Mouse (Mus musculus): ENCODE data around the gene Crb1. TPM values are rescaled to one million over a fixed set of nuclear protein-coding genes. Genes with fewer than 3 reads are reported as not detected.
"Not testable (repeated sequence)": the region's sequence is repeated elsewhere in the genome, so short reads cannot be mapped to it uniquely, and the experiment has no call there.

The Crb1 gene
- total RNA-seq, 2 experiments from 2014 or later = not detected

DNA sequence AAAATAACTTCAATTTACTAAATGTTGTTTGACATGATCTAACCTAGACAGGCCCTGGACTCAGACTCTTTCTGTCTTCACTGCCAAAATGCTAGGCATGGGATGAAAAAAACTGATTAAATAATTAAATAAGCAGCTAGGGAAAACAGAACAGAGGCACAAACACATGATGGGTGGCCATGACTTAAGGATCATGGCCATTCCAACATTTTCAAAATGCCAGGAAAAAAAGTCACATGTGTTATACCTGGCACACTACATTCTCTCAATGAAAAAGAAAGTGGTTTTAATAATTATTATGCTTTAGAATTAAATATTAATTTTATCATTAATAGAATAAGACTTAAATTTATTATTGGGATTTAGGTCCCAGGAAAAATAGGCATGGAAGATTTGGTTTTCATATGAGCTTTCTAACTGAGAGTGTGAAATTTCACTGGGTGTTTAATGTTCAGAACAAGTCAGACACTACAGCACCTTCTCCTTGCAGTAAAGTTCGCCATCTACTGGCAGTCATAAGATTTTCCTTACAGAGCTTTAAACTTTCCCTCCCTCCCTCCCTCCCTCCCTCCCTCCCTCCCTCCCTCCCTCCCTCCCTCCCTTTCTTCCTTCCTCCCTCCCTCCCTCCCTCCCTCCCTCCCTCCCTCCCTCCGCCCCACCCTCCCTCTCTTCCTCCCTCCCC is 36.6 kb downstream of the Crb1 start:
- ATAC-seq (replicated peaks; ENCODE audit: poor library complexity, severe bottlenecking) = no peak

DNA sequence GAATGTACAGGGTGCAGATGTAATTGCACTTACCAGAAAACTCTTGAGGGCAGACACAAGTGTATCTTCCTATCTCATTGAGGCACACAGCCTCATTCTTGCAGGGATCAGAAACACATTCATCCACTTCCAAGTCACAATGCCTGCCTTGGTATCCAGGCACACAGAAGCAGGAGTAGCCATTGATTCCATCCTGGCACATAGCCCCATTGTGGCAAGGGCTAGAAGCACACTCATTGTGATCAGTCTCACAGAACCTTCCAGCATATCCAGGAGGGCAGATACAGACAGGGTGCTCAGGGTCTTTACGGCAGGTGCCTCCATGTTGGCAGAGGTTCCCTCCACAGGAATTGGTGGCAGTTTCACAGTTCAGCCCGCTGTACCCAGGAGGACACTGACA is 39.9 kb downstream of the Crb1 start:
- ATAC-seq (replicated peaks; ENCODE audit: poor library complexity, severe bottlenecking) = no peak

DNA sequence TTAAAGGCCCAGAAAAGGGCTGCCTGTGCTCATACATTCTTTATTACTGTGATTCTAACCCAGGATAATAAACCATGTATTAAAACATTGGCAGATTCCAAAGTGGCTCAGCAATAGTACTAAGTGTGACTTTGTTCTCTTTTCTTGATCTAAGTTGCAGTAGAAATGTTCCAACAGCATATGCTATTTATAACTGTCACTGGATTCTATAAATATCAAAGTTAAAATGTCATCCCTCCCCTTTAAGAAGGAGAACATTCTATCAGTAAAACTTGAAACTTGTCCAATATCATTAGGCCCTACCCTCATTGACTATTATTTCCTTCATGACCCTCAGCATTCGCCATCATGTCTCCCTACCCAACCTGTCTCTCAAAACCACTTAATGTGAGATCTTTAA is 48.1 kb downstream of the Crb1 start:
- ATAC-seq (replicated peaks; ENCODE audit: poor library complexity, severe bottlenecking) = no peak

DNA sequence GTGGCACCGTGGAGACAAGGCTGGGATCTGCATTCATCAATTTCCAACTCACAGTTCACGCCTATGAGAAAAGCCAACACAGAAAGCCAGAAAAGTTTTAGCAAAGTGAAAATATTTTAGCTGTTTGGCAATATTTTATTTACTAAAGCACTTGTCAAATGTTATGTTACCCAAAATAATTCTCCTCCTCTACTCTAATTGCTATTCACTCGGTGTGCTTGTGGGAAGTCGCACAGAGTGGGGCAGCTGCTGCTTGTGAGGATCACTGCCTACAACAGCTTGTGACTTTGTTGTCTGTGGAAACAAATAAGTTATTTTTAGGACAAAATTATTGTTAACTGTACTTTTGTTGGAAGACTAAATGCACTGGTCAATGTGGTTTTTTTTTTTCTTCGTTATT is 48.6 kb downstream of the Crb1 start:
- no peak for ATAC-seq (replicated peaks; ENCODE audit: poor library complexity, severe bottlenecking)

DNA sequence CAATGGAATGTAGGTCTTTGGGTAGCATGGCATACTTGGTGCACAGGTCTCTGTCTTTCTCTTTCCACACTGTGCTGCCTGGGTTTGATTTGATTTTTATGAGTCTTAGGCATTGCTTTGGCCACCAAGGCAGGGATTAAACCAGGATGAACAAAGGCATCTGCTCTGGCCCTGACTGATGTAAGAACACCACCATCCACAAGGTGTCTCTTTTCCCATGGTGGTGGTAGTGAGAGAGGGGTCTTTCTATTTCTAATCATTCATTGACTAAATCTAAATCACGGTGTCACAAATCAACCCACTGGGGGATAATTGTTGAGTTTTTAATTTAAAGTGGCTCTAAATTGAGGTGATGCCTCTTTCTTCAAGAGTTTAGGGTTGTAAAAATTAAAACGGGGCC is 51.5 kb downstream of the Crb1 start:
- no peak for ATAC-seq (replicated peaks; ENCODE audit: poor library complexity, severe bottlenecking)

DNA sequence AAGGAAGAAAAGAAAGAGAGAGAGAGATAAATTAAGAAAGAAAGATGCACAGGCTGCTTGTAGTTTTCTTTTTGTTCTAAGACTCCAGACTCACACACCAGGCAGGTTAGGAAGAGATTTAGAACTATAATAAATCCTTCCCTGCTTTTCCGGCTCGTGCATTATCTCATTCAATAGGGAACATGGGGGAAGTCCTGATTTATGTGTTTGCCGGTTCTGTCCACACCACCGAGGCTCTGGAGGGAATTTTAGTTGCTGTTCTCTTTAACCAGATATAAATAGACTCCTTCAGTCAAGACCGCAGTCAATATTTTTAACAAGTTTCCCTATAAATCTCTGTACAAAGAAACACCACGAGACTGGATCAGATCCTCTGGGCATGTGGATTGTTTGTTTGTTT is 57.1 kb downstream of the Crb1 start:
- ATAC-seq (replicated peaks; ENCODE audit: poor library complexity, severe bottlenecking) = no peak

DNA sequence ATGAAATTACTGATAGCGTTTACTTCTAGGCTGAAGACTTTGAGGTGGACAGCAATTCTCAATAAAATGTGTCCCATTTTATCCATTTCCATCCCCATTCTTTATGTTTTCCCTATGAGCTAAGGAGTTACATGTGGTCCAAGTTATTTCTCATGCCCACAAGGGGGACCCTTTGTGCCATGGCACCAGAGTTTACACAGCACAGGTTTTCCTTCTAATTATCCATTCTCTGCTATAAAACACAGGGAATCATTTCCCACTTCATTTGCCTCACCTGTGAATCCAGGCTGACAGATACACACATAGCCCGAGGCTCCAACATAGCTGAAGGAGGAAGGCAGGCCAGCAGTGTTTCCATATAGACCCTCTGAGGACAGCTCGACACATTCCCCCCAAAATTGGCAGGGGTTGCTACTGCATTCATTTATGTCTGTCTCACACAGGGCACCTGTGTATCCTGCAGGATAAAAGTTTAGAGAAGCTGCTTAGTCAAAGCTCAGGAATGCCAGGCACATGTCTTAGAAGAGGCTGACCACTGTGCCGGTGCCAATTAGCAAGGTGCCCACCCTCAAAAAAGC is 62.5 kb downstream of the Crb1 start:
- ATAC-seq (replicated peaks; ENCODE audit: poor library complexity, severe bottlenecking) = no peak

DNA sequence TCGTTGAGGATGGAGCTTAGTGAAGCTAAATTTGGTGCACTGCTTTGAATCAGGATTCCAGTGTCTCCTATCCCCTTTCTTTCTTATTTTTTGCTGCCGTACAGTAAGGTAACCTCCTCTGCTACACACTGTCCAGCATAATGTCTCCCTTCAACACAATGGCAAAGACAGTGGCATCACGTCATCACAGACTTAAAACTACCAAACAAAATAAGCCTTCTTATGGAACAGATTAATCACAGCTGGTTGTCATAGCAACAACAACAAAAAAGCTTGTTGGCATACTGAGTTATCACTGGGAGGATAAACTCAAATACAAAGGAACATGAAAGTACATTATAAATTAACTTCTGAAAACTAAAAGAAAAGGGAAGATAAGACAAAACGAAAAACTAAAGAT is 68.0 kb downstream of the Crb1 start:
- ATAC-seq (replicated peaks; ENCODE audit: poor library complexity, severe bottlenecking) = no peak

DNA sequence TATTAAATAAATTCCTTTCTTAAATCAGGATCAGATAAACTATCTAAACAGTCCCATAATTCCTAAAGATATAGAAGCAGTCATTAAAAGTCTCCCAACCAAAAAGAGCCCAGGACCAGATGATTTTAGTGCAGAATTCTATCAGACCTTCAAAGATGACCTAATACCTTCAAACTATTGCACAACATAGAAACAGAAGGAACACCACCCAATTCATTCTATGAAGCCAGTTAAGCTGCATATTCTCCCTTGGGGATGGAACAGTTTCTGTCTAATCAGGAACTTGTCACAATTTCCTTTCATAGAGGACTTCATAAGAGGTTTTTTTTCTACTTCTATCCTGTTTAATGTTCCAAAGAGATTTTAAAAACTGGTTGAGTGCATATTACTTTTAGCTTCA is 74.4 kb downstream of the Crb1 start:
- not testable (repeated sequence) for ATAC-seq (replicated peaks; ENCODE audit: poor library complexity, severe bottlenecking)

DNA sequence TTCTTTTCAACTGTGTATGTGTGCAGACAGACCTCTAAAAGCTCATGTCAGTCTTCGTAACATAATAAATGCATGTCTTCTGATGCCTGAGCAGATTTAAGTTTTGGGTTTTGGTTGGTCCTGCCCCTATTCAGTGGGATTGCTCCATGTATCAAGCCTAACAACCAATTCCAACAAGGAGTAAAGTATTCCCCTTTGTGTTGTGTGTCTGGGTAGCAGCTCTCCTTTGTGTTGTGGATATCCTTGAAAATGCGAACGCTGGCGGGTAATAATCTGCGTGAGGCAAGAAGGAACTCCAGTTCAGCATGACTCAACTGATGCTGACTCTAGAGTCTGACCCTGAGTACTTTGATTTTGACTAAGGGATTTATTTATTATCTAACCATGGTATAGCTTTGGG is 75.1 kb downstream of the Crb1 start:
- ATAC-seq (replicated peaks; ENCODE audit: poor library complexity, severe bottlenecking) = no peak

DNA sequence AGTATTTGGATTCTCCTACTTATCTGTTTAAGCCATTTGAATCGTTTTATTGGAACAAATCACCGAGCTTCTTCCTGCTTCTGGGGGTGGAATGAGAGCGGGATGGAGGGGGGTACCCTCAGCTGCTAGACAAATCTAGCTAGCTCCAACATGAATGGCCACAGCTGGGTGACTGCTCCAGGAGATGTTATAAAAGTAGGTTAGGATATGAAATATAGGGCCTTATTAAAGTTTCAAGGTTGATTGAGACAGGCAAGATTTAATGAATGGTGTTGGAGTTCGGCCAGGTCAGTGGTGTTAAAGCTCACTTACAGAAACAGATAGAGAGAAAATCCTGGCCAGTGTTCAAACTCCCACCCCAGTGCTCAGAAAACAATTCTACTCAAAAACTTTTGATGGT is 84.9 kb downstream of the Crb1 start:
- ATAC-seq (replicated peaks; ENCODE audit: poor library complexity, severe bottlenecking) = no peak

DNA sequence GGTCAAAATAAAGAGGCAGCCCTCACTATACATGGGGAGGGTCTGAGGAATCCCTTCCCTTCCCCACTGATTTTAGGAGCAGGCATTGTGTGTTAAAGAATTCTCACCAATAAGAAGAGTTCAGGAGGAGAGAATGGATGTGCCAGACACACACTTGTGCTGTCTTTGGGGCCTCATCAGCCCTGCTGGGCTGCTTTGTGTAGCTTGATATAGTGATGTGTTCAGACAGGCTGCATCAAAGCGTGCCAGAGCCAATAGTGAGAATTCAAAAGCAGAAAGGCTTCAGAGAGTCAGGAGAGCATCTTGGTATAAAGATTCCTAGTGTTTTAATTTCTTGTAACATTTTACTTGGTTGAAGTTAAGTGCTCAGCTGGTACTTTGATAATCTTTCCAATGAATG is 85.3 kb downstream of the Crb1 start:
- no peak for ATAC-seq (replicated peaks; ENCODE audit: poor library complexity, severe bottlenecking)

DNA sequence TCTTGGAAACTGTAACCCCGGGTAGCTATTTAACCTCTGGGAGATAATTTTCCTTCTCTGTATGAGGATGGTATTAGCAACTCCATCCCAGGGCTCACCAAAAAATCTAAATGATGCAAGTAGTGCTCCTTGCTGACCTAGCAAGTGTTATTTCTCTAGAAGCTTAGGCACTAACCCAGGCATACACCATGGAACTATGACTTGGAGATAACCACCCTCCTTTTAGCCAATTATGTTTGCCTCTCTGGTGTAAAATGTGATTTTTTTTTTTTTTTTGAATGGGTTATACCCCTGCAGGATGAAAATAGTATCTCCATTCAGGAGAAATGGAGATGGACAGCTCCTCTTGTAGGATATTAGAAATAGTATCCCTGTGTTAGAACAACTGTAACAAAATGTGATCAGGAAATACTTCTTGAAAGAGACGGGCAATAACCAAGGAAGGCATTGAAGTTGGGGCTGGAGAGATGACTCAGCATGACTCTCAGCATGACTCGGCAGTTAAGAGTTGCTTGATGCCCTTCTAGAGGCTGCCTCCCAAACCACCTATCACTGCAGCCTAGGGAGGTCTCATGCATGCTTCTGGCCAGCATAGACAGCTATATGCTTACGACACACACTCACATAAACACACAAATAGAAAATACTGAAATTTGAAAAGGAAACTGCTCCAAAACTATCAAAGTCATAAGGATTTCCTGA is 100.1 kb downstream of the Crb1 start:
- peak; percentile 46 for ATAC-seq (replicated peaks; ENCODE audit: poor library complexity, severe bottlenecking)

DNA sequence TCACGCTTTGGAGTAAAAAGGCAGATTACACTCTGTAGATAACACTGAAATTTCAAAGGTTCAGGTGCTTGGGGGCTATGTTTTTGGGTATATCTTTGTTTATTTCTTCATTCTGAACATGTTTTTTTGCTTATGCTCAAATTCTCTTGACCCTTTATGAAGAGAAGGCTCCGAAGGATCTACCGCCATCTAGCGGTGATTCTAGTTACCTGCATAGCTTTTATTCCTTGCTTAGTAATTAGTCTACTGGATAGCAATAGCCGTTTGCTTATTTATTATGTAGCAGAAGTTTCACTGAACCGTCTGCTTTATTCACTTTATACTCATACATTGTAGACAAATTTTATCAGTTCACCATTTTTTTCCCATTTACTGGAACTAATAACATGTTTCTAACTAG is 109.1 kb downstream of the Crb1 start:
- ATAC-seq (replicated peaks; ENCODE audit: poor library complexity, severe bottlenecking) = peak; percentile 83

DNA sequence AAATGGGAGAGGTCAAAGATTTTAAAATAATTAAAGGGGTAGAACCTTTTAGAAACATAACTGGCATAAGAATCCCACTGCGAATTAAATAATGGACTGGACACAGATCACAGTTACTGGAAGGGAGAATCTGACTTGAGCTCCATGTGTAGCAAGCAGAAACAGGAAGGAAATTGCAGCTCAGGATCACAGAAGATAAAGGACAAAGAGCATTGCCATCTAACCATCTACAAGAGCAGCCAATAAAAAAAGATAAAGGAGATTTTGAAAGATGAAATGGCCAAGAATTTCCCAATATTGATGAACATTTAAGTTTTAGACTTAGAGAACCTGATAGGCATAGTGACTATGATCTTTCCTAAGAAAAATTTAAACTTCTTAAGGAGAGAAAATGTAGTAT is 112.7 kb downstream of the Crb1 start:
- ATAC-seq (replicated peaks; ENCODE audit: poor library complexity, severe bottlenecking) = peak; percentile 82

DNA sequence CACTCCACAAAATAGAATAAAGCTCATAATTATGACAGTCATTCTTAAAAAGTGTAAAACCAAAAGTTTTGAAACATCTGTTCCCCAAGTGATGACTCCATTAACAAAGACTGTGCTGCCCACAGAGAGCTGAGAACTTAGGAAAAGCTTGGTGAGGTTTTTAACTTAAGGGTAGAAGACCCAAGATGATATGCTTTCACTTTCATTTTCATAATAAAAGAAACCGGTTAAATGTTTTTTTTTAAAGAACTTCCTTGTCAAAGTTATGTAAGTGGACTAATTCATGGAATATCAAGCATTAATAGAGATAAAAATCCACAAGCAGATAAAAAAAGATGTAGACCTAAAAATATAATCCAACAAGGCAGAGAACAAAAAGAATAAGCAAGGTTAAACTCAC is 113.7 kb downstream of the Crb1 start:
- ATAC-seq (replicated peaks; ENCODE audit: poor library complexity, severe bottlenecking) = peak; percentile 71

DNA sequence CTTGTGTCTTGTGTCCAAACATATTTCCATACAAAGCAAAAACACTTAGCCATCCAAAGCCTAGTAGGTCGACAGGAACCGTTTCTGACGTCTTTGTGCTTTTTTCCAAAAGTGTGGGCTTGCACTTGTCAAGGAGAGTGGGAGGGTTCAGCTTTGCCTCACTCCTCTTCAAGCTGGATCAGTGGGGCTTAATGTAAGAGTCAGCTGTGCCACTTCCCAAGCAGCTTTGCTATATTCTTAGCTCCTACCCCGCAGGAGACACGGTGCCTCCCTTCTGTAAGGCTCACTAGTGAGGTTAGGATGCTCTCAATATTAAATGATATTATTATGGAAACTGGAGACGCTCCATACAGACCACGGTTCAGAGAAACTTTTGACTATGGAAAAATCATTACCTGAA is 121.3 kb downstream of the Crb1 start:
- ATAC-seq (replicated peaks; ENCODE audit: poor library complexity, severe bottlenecking) = no peak

DNA sequence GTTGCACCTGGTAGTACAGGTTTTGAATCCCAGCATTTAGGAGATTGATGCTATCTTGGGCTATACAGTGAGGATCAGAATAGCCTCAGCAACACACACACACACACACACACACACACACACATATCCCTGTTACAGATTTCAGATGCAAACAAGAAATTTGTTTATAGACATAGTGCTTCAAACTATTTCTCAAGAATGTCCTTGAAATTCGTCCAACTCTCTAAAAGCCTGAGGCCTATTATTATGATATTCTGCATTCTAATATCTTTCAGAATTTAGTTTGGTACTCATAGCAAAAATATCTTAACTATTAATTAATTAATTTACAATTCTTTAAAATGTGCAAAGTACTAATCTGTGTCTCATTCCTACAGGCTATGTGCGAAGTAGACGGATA is 124.9 kb downstream of the Crb1 start:
- no peak for ATAC-seq (replicated peaks; ENCODE audit: poor library complexity, severe bottlenecking)

DNA sequence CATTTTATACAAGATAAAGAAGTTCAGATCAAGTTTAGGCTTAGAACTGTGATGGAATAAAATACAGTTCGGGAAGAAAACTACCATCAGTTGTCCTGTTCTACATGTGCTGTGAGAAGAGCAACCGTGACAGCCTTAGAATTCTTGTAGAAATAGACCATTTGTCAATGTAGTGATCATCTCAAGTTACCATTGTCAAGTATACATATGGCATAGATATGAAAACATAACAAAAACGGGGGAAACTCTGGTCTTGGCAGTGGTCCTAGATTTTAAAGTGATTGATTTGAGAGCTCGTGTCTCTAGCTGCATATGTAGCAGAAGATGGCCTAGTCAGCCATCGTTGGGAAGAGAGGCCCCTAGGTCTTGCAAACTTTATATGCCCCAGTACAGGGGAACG is 127.7 kb downstream of the Crb1 start:
- ATAC-seq (replicated peaks; ENCODE audit: poor library complexity, severe bottlenecking) = no peak

DNA sequence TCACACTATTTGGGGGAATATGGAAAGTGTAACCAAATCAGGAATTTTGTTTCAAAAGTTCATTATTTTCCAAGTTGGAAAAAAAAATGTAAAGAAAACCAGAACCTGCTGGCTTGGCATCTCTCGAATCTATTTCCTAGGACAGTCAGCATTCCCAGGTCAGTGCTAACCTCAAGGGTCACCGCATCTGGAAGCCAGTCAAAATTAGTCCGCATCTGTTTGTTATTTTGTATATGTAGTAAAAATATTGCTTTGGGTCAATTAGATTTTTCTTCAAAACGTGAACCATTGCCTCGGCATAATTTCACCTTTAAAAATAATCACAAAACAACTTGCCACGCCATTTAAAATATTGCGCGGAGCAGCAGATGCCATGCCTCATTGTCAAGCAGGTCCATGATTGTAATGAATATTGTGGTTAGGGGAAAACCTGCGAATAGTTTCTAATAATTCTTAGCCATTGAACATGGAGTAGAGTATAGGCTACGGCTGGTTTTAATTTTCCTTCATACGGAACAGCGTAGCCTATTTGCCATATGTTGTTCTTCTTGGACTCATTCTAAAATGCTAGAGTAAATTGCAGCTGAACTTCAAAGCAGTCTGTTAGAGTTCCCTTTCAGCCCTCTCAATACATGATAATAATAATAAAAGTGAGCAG is 130.0 kb downstream of the Crb1 start:
- no peak for ATAC-seq (replicated peaks; ENCODE audit: poor library complexity, severe bottlenecking)

DNA sequence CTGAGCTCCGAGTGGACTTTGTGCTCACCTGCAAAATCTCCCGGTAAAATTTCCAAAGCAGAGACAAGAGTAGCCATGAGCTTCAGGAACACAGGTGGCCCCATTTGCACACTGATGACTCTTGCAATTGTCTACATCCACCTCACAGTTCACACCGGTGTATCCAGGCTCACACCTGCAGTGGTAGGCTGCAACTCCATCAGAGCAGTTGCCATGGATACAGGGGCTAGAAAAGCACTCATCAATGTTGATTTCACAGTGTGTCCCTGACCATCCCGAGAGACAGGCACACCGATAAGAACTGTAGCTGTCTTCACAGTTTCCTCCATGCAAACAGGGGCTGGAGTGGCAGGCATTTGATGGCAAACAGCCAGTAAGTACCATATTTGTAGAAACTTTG is 140.1 kb downstream of the Crb1 start:
- ATAC-seq (replicated peaks; ENCODE audit: poor library complexity, severe bottlenecking) = no peak
